Mouse (Mus musculus) Patski (cell line): ENCODE measurements around the gene Tmem30b. TPM values are rescaled to one million over a fixed set of nuclear protein-coding genes. Genes with fewer than 3 reads are reported as not detected.
"Not testable (repeated sequence)": the region's sequence is repeated elsewhere in the genome, so short reads cannot be mapped to it uniquely, and the experiment has no call there.

Experiments
- ATAC-seq: fragments of 100-300 bp; one replicate; pipeline ENCODE4 v1.8.0; 2021
- CTCF ChIA-PET: fragments of 350-600 bp; sonication (Branson Sonifier 250); formaldehyde crosslinking; loops from one replicate; lab custom pipeline; 2022; ENCODE audit warnings: inconsistent platforms; lab: Charles Lee
- POLR2A ChIA-PET: fragments of 350-600 bp; sonication (Branson Sonifier 250); formaldehyde crosslinking; loops from one replicate; lab custom pipeline; 2022; ENCODE audit warnings: antibody characterized with exemption, inconsistent platforms; lab: Charles Lee
- DNase-seq: peaks from one replicate; pipeline ENCODE4 v3.0.0-alpha.2; 2011; ENCODE audit warnings: low read depth, low spot score
- H3K27me3 ChIP-seq: fragments of 371-371 bp; one replicate; pipeline ENCODE4 v1.5.1; 2021
- CTCF ChIP-seq: fragments of 100-300 bp; IDR thresholded peaks from one replicate; pipeline ENCODE4 v1.5.1; 2021
- in situ Hi-C: fragments of 300-500 bp; cut with MboI; formaldehyde crosslinking; loops from 3 replicates; pipeline ENCODE4 v1.11.1; 2018; ENCODE audit warnings: low pct_unique_long_range_greater_than_20kb, mixed read lengths
- polyA plus RNA-seq: library from polyadenylated mRNA; unstranded; gene quantifications from one replicate; pipeline ENCODE4 v1.2.3, GENCODE M21; 2021

The Tmem30b gene
- polyA plus RNA-seq, 1 experiment from 2014 or later = not detected

DNA sequence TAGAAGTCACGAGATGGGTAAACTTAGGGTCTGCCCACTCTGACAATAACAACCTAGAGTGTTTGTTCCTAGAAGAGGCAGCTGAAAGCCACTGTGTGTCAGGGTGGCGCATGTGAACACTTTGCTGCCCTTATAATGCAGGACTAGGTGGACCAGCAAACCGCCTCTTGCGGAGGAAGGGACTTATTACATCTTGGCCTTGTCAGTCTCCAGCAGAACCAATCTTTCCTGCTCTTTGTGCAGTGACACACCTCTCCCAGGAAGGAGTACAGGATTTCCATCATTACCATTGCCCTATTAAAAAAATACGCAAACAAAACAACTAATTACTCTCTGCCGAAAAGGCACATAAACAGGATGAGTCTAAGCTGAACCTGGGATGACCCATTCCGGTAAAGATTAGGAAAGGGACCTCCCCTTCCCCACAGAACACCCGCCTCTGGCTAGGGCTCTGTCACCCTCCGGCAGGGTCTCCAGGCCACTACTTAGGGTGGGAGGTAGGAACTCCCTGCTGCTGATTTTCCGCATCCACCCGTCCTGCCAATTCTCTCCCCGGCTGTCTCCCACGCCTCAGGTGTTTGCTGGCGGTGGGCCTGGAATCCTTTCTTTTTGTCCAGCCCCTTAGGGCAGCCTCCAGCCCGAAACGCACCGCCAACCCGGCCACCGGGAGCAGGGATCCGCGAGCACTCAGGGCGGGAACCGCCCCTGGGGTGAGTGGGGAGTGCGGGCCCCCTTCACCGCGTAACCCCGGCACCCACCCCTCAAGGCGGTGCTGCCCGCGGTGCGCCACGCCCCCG lies 37.8 kb upstream of the Tmem30b start:
- no peak for DNase-seq
- in situ Hi-C loops = no loop called here
- no peak for ATAC-seq
- ChIA-PET POLR2A (no interaction called here), CTCF (no interaction called here)
- TF ChIP-seq CTCF = no peak
- peaks cover 63% of the 10 kb centered on the region for H3K27me3 ChIP-seq

DNA sequence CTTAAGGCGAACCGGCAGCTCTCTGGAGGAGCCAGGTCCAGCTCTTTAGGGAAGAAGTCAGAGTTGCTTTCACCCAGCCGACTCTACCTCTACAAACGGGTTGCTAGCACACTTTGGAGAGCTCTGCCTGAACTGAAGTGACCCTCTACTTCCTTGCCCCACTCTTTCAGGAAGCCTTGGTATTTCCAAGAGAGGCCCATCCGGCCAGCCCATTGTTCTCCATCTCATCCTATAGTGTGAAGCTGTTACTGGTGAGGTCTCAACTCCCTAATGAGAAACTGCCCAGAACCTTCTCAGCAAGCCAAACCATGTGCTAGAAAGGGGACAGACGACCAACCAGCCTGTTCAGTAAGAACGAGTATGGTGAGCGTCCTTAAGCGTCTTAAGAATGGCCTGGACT lies 37.1 kb upstream of the Tmem30b start:
- in situ Hi-C loops = no loop called here
- peaks cover 58% of the 10 kb centered on the region for H3K27me3 ChIP-seq
- ChIA-PET POLR2A (no interaction called here), CTCF (no interaction called here)
- DNase-seq (no peak), ATAC-seq (no peak)
- no peak for TF ChIP-seq CTCF

DNA sequence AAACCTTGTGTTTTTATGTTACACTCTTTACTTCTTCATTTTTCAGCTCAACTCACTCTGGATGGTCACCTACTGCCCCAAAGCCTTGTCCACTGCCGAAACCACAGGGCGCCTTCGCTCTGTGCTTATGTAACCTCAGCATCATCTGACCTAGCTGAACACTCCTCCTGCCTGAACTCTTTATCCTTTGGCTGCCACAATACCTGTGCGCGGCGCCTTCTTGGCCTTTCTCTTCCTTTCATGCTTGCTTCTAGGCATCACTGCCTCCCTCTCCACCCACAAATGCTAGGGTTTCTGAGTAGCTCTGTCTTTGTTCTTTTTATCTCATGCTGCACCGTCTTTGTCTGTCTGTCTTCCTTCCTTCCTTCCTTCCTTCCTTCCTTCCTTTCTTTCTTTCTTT lies 34.6 kb upstream of the Tmem30b start:
- DNase-seq (no peak), ATAC-seq (no peak)
- peaks cover 50% of the 10 kb centered on the region for H3K27me3 ChIP-seq
- CTCF ChIA-PET = no interaction called here
- TF ChIP-seq CTCF = no peak
- in situ Hi-C loops = no loop called here
- POLR2A ChIA-PET = no interaction called here

DNA sequence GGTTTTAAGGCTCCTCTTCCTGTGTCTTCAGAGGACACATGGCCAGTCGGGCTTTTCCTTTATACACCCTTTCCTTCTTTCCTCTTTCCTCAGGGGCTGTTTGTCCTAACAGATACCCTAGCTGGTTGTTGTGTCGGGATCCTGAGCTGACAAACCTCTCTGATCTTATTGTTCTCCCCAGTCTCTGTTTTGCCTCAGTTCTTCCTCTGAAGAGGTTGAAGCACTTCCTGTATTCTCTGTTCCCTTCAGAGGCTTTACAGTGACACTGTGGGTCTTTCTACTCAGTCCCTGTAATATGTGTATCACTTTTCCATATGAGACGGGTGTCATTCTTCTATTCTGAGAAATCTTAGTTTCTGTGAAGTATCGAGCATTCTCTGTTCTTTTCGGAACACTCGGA lies 31.9 kb upstream of the Tmem30b start:
- H3K27me3 ChIP-seq = peaks cover 36% of the 10 kb centered on the region
- ChIA-PET POLR2A (no interaction called here), CTCF (no interaction called here)
- DNase-seq (no peak), ATAC-seq (no peak)
- in situ Hi-C loops = no loop called here
- TF ChIP-seq CTCF = no peak

DNA sequence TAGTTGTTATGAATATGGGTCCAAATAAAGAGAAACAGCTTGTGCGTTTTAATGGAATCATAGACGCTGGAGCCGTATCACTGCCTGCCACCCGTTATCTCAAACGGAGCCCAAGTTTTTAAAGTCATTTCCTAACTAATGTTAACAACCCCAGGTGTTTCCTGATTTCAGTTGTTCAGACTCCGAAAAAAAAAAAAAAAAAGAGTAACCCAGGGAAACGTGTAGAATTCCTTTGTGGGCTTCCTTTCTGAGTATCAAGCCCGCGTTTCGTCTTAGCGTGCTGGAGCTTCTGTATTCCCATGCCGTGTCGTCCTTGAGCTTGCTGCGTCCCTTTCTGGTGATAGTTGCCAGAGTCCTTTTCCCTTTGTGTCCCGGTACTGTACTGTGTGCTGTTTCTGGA lies 28.4 kb upstream of the Tmem30b start:
- peaks cover 28% of the 10 kb centered on the region for H3K27me3 ChIP-seq
- no peak for TF ChIP-seq CTCF
- ATAC-seq (no peak), DNase-seq (no peak)
- ChIA-PET POLR2A (interaction anchor here (0.8 kb wide), 1 partner anchor 36 kb away, joined by 5 read pairs; no protein-coding TSS in a partner anchor), CTCF (no interaction called here)
- in situ Hi-C loops = no loop called here

DNA sequence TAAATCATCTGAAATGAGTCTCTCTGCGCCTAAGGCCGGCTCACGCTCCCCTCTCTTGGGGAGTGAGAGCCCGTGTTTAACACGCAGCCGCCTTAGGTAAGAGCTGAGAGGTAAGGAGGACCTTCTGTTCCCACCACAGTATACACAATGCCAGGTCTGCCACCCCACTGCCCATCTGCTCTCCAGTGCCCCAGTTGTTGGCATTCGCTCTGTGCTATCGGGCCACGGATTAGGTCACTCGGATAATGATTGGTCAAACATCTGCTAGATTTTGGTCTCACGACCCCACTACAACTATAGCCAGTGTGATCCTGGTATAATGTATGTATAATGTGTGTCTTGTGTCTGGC lies 19.4 kb upstream of the Tmem30b start:
- in situ Hi-C loops = loop anchor here (5.0 to 10.0 kb wide), 2 partner anchors 122 to 449 kb away; no protein-coding TSS in a partner anchor
- ATAC-seq = no peak
- CTCF ChIA-PET = interaction anchor here (0.7 to 1.3 kb wide), 3 partner anchors 11 to 132 kb away, joined by 3 to 4 read pairs (median 3); no protein-coding TSS in a partner anchor

DNA sequence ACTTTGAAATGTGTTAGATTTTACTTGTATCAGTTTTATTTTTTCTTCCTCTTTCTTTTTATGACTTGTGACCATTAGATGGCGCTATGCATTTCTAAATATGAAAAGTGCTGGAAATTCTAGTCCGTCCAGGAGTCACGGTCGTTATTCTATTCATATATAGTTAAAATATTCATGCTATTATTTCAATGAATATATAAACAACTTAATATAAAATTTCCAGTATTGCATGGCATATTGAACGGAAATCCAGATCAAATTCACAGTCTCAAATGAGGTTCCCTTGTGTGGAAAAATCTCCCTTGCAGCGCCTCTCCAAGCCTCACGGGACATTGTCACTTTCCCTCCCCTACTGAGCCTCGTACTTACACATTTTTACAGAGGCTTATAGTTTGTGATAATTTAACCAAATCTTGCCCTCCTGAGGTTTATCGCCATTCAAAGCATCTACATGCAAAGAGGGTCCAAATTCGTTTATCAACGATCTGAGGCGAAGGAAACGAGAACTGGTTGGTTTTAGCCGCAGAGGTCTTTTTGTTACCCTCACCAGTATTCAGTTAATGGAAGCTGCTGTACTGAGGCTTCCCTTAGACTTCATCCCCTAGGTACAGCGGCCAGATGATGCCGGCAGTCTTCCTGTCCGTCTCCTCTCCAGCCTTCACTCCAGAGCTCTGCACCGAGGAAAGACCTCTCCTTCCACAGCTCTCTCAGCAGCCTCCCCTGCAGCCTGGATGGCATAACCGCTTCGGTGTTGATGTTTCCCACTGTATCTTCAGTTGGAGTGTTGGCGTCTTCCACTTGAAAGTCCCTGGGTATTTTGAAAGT lies 18.8 kb upstream of the Tmem30b start:
- ATAC-seq = no peak
- ChIA-PET POLR2A (no interaction called here), CTCF (interaction anchor here (0.7 to 1.3 kb wide), 3 partner anchors 11 to 132 kb away, joined by 3 to 4 read pairs (median 3); no protein-coding TSS in a partner anchor)
- DNase-seq = no peak
- peak; percentile 57 for TF ChIP-seq CTCF
- in situ Hi-C loops = loop anchor here (5.0 to 10.0 kb wide), 2 partner anchors 122 to 450 kb away; no protein-coding TSS in a partner anchor
- peaks cover 48% of the 10 kb centered on the region for H3K27me3 ChIP-seq

More for the DNA sequence above, 19.4 kb upstream of the Tmem30b start:
- DNase-seq = no peak
- TF ChIP-seq CTCF = no peak
- peaks cover 48% of the 10 kb centered on the region for H3K27me3 ChIP-seq
- POLR2A ChIA-PET = no interaction called here

DNA sequence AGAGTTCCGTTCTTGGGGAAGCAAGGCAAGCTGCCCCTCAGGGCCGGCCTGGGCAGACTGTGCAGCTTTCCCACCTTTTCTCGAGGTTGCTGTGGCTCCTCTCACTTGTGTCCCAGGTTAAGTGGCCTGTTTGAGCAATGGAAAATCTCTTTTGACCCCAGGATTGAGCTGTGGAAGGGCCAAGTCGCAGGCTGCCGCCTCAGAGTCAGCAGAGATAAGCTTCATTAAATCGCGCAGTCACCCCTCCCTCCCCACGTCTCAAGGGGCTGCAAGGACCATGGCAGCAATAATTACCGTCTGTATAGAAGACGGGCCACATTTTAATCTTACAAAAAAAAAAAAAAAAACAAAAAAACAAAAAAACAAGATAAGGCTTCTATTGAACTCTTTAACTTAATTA lies 18.0 kb upstream of the Tmem30b start:
- CTCF ChIA-PET = no interaction called here
- DNase-seq (no peak), ATAC-seq (no peak)
- TF ChIP-seq CTCF = no peak
- H3K27me3 ChIP-seq = peaks cover 46% of the 10 kb centered on the region
- POLR2A ChIA-PET = no interaction called here
- in situ Hi-C loops = loop anchor here (10.0 kb wide), 1 partner anchor 451 kb away; no protein-coding TSS in a partner anchor

DNA sequence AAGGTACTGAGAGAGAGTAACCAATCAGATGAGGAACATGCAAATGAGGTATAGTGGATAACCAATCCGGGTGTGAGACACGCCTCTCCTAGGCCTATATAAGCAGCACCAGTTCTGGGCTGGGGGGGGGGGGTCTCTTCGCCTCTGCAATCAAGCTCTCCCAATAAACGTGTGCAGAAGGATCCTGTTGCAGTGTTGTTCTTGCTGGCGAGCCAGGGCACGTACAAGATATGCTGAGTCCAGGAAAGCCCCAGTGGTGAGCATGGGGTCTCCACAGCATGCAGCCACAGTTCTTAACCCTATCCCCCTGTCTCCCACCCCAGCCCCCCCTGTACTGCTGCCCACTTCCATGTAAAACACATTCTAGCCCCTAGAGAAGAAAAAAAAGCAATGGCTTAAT lies 16.9 kb upstream of the Tmem30b start:
- peaks cover 37% of the 10 kb centered on the region for H3K27me3 ChIP-seq
- ATAC-seq, POLR2A ChIA-PET, DNase-seq: not testable (repeated sequence)
- in situ Hi-C loops = loop anchor here (10.0 kb wide), 1 partner anchor 452 kb away; no protein-coding TSS in a partner anchor
- CTCF ChIA-PET = interaction anchor here (1.0 kb wide), 1 partner anchor 9 kb away, joined by 3 read pairs; no protein-coding TSS in a partner anchor

DNA sequence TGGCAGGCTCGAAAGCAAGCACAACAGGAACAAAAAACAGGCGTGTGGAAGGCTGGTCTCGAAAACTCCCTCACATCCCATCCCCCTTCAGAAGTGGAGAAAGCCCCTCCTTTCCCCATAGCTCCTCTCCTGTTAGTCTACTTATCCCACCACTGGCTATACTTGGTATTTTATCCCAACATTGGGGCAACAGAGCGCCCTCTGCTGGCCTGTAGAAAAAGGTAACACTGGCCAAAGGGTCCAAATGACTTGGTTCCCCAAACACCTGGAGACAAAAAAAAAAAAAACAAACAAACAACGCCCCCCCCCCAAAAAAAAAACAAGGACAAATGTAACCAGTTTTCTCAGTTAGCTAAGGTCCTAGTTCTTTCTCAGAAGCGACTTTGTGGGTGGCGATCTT lies 13.9 kb upstream of the Tmem30b start:
- CTCF ChIA-PET = interaction anchor here (1.2 kb wide), 1 partner anchor 25 kb away, joined by 3 read pairs; no protein-coding TSS in a partner anchor
- peak; percentile 45 for TF ChIP-seq CTCF
- no peak for DNase-seq

More for the DNA sequence above, 13.9 kb upstream of the Tmem30b start:
- POLR2A ChIA-PET = no interaction called here
- peaks cover 21% of the 10 kb centered on the region for H3K27me3 ChIP-seq
- no peak for ATAC-seq
- in situ Hi-C loops = loop anchor here (10.0 kb wide), 1 partner anchor 455 kb away; no protein-coding TSS in a partner anchor
